Mouse (Mus musculus): ENCODE measurements around the gene Gm853. TPM values are rescaled to one million over a fixed set of nuclear protein-coding genes. Genes with fewer than 3 reads are reported as not detected.
"Not testable (repeated sequence)": the region's sequence is repeated elsewhere in the genome, so short reads cannot be mapped to it uniquely, and the experiment has no call there.

Gene Gm853
- total RNA-seq (2021), result not detected

GRCm38 (mm10) chr4:130222179-130222578, at the start of gene Gm853:
Gm853 (minus strand) TSS chr4:130222401.
- intact Hi-C loops (cut with DNase I), result no loop called here
- DNase-seq (ENCODE audit: low spot score in 2 of 2), result no peak

GRCm38 (mm10) chr4:130270611-130271347, 48.6 kb upstream of the Gm853 start:
- peak; percentile 37 to 61 for DNase-seq (ENCODE audit: low spot score in 2 of 2)
- intact Hi-C loops (cut with DNase I), result no loop called here

- intact Hi-C loops (cut with DNase I), result no loop called here
- DNase-seq (ENCODE audit: low spot score in 2 of 2), result peak; percentile 79 to 84
These were observed 47.9 kb upstream of the Gm853 start for GRCm38 (mm10) chr4:130270089-130270488.

GRCm38 (mm10) chr4:130268736-130269135, 46.5 kb upstream of the Gm853 start:
- no peak for DNase-seq (ENCODE audit: low spot score in 2 of 2)
- intact Hi-C loops (cut with DNase I), result no loop called here

GRCm38 (mm10) chr4:130267069-130267468, 44.9 kb upstream of the Gm853 start:
- DNase-seq (ENCODE audit: low spot score in 2 of 2), result no peak
- intact Hi-C loops (cut with DNase I), result no loop called here

- DNase-seq (ENCODE audit: low spot score in 2 of 2), result no peak
- intact Hi-C loops (cut with DNase I), result no loop called here
These were observed 44.4 kb upstream of the Gm853 start for GRCm38 (mm10) chr4:130266601-130267000.

- intact Hi-C loops (cut with DNase I), result loop anchor here (2.0 kb wide), 1 partner anchor 28 kb away; no protein-coding TSS in a partner anchor
- peak in 1 of 2 experiments; percentile 50 for DNase-seq (ENCODE audit: low spot score in 2 of 2)
These were observed 42.6 kb upstream of the Gm853 start for GRCm38 (mm10) chr4:130264698-130265349.

GRCm38 (mm10) chr4:130264131-130264530, 41.9 kb upstream of the Gm853 start:
- intact Hi-C loops (cut with DNase I), result loop anchor here (2.0 kb wide), 1 partner anchor 29 kb away; no protein-coding TSS in a partner anchor
- no peak for DNase-seq (ENCODE audit: low spot score in 2 of 2)

- DNase-seq (ENCODE audit: low spot score in 2 of 2), result no peak
- intact Hi-C loops (cut with DNase I), result no loop called here
These were observed 38.2 kb upstream of the Gm853 start for GRCm38 (mm10) chr4:130260406-130260805.

GRCm38 (mm10) chr4:130252441-130253157, 30.4 kb upstream of the Gm853 start:
- intact Hi-C loops (cut with DNase I), result no loop called here
- DNase-seq (ENCODE audit: low spot score in 2 of 2), result no peak

GRCm38 (mm10) chr4:130251763-130252162, 29.6 kb upstream of the Gm853 start:
- no peak for DNase-seq (ENCODE audit: low spot score in 2 of 2)
- intact Hi-C loops (cut with DNase I), result no loop called here

- no peak for DNase-seq (ENCODE audit: low spot score in 2 of 2)
- intact Hi-C loops (cut with DNase I), result no loop called here
These were observed 29.0 kb upstream of the Gm853 start for GRCm38 (mm10) chr4:130251172-130251705.

- intact Hi-C loops (cut with DNase I), result no loop called here
- DNase-seq (ENCODE audit: low spot score in 2 of 2), result no peak
These were observed 26.4 kb upstream of the Gm853 start for GRCm38 (mm10) chr4:130248636-130249035.

GRCm38 (mm10) chr4:130246132-130246531, 23.9 kb upstream of the Gm853 start:
- DNase-seq (ENCODE audit: low spot score in 2 of 2), result peak; percentile 59 to 63
- intact Hi-C loops (cut with DNase I), result loop anchor here (1.0 kb wide), 1 partner anchor 47 kb away; no protein-coding TSS in a partner anchor

GRCm38 (mm10) chr4:130244749-130245148, 22.5 kb upstream of the Gm853 start:
- intact Hi-C loops (cut with DNase I), result no loop called here
- no peak for DNase-seq (ENCODE audit: low spot score in 2 of 2)

GRCm38 (mm10) chr4:130243621-130244020, 21.4 kb upstream of the Gm853 start:
- DNase-seq (ENCODE audit: low spot score in 2 of 2); intact Hi-C loops (cut with DNase I): not testable (repeated sequence)

GRCm38 (mm10) chr4:130242956-130243355, 20.8 kb upstream of the Gm853 start:
- intact Hi-C loops (cut with DNase I), result no loop called here
- no peak for DNase-seq (ENCODE audit: low spot score in 2 of 2)

- intact Hi-C loops (cut with DNase I), result no loop called here
- no peak for DNase-seq (ENCODE audit: low spot score in 2 of 2)
These were observed 18.5 kb upstream of the Gm853 start for GRCm38 (mm10) chr4:130240695-130241094.

- no peak for DNase-seq (ENCODE audit: low spot score in 2 of 2)
These were observed 15.4 kb upstream of the Gm853 start for GRCm38 (mm10) chr4:130237607-130238006.

GRCm38 (mm10) chr4:130236361-130236760, 14.2 kb upstream of the Gm853 start:
- intact Hi-C loops (cut with DNase I), result no loop called here
- no peak for DNase-seq (ENCODE audit: low spot score in 2 of 2)

More at GRCm38 (mm10) chr4:130237607-130238006, 15.4 kb upstream of the Gm853 start:
- intact Hi-C loops (cut with DNase I), result no loop called here

All from left cerebral cortex, postnatal 36 days (tissue).